Mouse (Mus musculus) liver, embryonic 14.5 days (tissue): ENCODE data around the gene Itga3.

Experiments used
- CTCF ChIP-seq: IDR thresholded peaks from 2 replicates; pipeline ENCODE4 v1.5.1; 2016; ENCODE audit warnings: antibody characterized with exemption, low read depth, control low read depth
- EP300 ChIP-seq: IDR thresholded peaks from 2 replicates; pipeline ENCODE4 v1.6.1; 2016; ENCODE audit warnings: antibody characterized with exemption, low read depth

DNA sequence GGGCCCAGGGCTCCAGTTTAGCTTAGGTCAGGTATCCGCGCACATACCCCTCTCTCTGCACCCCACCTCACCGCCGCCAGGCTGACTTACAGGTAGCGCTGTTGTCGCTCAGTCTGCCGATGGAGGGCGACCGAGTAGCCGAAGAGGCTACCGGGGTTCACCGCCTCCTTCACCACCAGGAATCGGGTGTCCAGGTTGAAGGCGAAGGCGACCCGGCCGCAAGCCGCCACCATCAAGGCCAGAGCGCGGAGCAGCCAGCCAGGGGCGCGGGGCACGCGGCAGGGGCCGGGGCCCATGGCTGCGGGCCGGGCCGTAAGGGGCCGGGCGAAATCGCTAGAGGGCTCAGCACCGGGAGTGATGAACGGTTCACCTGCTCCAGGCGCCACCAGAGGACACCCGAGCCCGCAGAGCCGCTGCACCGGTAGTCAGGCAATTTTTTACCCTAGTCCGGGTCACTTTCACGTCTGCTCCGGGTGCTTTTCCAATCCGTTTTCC lies 513 bp downstream of the Itga3 start:
- TF ChIP-seq CTCF (peak; percentile 31), EP300 (no peak)
